ENCODE assay signal across 14 mouse cellular contexts in genomic region chr16:97396436-97396835, GRCm38 (mm10). TPM values are rescaled to one million over a fixed set of nuclear protein-coding genes. Genes with fewer than 3 reads are reported as not detected.
"Had no signal": no experiment of that assay in that cellular context is flagged by ENCODE, and none has a peak within 500 bp of the region (broad histone marks: within the 10 kb centered on the region; RNA-seq: fewer than 3 reads in every experiment).

No protein-coding gene starts in this region.

- DNase-seq: kidney, adult 18-20 months; kidney, adult 9 months; kidney, postnatal 14 days; kidney, postnatal 4 days; liver, embryonic 13.5 days; lung, adult 2 months; lung, postnatal 14 days; lung, postnatal 4 days; midbrain, embryonic 14.5 days; thymus, adult 2 months; thymus, postnatal 14 days; thymus, postnatal 4 days had no signal

RNA-seq across cellular contexts. Expression of gene Bace2, which starts 39.9 kb away (rescaled TPM):
- total RNA-seq: megakaryocyte progenitor cell, adult 5-6 weeks; megakaryocyte-erythroid progenitor cell, adult 5-6 weeks had no signal
